30 mouse cellular contexts compared by ENCODE assay signal in genomic region chr6:61242556-61242955, GRCm38 (mm10).
DNase-seq lines count a peak whose midpoint lies in the region; ATAC-seq and TF ChIP-seq lines count a peak whose summit lies in the region.
"Had no signal": no experiment of that assay in that cellular context is flagged by ENCODE, and none has a peak within 500 bp of the region (broad histone marks: within the 10 kb centered on the region; RNA-seq: fewer than 3 reads in every experiment).

No protein-coding gene starts in this region.

- no peaks in the 10 kb centered on the region for H3K4me1 ChIP-seq in heart, adult 2 months (ENCODE audit: control insufficient read depth, insufficient read depth, low read length)
- no peaks in the 10 kb centered on the region for H3K4me1 ChIP-seq in liver, embryonic 11.5 days (replicated peaks; ENCODE audit: control insufficient read depth, insufficient read depth, low read length)
- H3K4me1 ChIP-seq: embryonic facial prominence, embryonic 13.5 days; embryonic facial prominence, embryonic 15.5 days; forebrain, embryonic 10.5 days; forebrain, embryonic 12.5 days had no signal

- no peaks in the 10 kb centered on the region for H3K36me3 ChIP-seq in heart, adult 2 months (ENCODE audit: control insufficient read depth, insufficient read depth, low read length)
- no peaks in the 10 kb centered on the region for H3K36me3 ChIP-seq in liver, embryonic 11.5 days (ENCODE audit: control insufficient read depth, insufficient read depth, low read length)
- H3K36me3 ChIP-seq: embryonic facial prominence, embryonic 13.5 days; embryonic facial prominence, embryonic 15.5 days; forebrain, embryonic 10.5 days; forebrain, embryonic 12.5 days; G1E had no signal

- H3K4me2 ChIP-seq in liver, embryonic 11.5 days, result no peak overlapping the region
- H3K4me2 ChIP-seq: embryonic facial prominence, embryonic 13.5 days; embryonic facial prominence, embryonic 15.5 days; forebrain, embryonic 12.5 days had no signal

- no peak for TF ChIP-seq POLR2A in heart, adult 2 months (IDR thresholded peaks at IDR 0.05; ENCODE audit: insufficient read depth, low read depth, low read length)

- WGBS in heart, adult 2 months, result 71% methylated on average over 3 of the region's 3 CpGs
- WGBS in liver, embryonic 11.5 days, result 67% methylated on average over 3 of the region's 3 CpGs

- H3K9me3 ChIP-seq in liver, embryonic 11.5 days (ENCODE audit: control insufficient read depth, low read length), result no peaks in the 10 kb centered on the region
- H3K9me3 ChIP-seq: embryonic facial prominence, embryonic 13.5 days; embryonic facial prominence, embryonic 15.5 days; forebrain, embryonic 10.5 days; forebrain, embryonic 12.5 days; G1E had no signal

- intact Hi-C loops in heart, adult 2 months (cut with DNase I), result no loop called here

- no peak for TF ChIP-seq CTCF in heart, adult 2 months (IDR thresholded peaks at IDR 0.05)

- H3K79me2 ChIP-seq in heart, adult 2 months (replicated peaks; ENCODE audit: control insufficient read depth, insufficient read depth, low read length), result no peaks in the 10 kb centered on the region

- H3K4me3 ChIP-seq in heart, adult 2 months, result no peak overlapping the region
- H3K4me3 ChIP-seq in liver, embryonic 11.5 days (ENCODE audit: low read depth, low read length), result no peak overlapping the region
- H3K4me3 ChIP-seq: embryonic facial prominence, embryonic 13.5 days; embryonic facial prominence, embryonic 15.5 days; erythroblast, embryonic 14.5 days; forebrain, embryonic 10.5 days; forebrain, embryonic 12.5 days had no signal

- no peak for ATAC-seq in liver, embryonic 11.5 days (replicated peaks; ENCODE audit: low FRiP score)
- ATAC-seq: activated CD4-positive, CD25-positive, alpha-beta regulatory T cell, adult 4 months; CD4-positive, CD25-positive, alpha-beta regulatory T cell, adult 4 months; forebrain, embryonic 14.5 days; forebrain, embryonic 16.5 days; Patski had no signal

- no peak overlapping the region for H3K27ac ChIP-seq in heart, adult 2 months
- H3K27ac ChIP-seq in liver, embryonic 11.5 days (ENCODE audit: low read depth, low read length), result no peak overlapping the region
- H3K27ac ChIP-seq: embryonic facial prominence, embryonic 13.5 days; embryonic facial prominence, embryonic 15.5 days; forebrain, embryonic 10.5 days; forebrain, embryonic 12.5 days had no signal

- peak; percentile 48 for DNase-seq in heart, adult 11 months
- DNase-seq in heart, adult 2 months, result no peak
- DNase-seq in 3134 (ENCODE audit: extremely low read depth, insufficient read length, low spot score), result peak; percentile 37
- peak; percentile 75 for DNase-seq in Muller cell, postnatal 12 days (ENCODE audit: inconsistent ontology term)
- peak; percentile 12 for DNase-seq in gonadal fat pad, adult 2 months (ENCODE audit: low read depth)
- no peak for DNase-seq in layer of hippocampus, adult 11-12 months (ENCODE audit: low spot score)
- no peak for DNase-seq in liver, embryonic 11.5 days (ENCODE audit: low spot score)
- DNase-seq: adrenal gland, adult 8-10 months; adrenal gland, postnatal 14 days; adrenal gland, postnatal 36 days; B cell, adult 2 months; cerebellum, adult 11 months; cerebellum, adult 18-20 months; cerebellum, adult 8-10 months; cerebellum, adult 9-11 months; cerebellum, postnatal 14 days; cerebellum, postnatal 36 days; embryo, embryonic 11 days had no signal

- no peak overlapping the region for H3K9ac ChIP-seq in heart, adult 2 months (ENCODE audit: low read depth, low read length)
- H3K9ac ChIP-seq in liver, embryonic 11.5 days (ENCODE audit: low read depth, low read length), result no peak overlapping the region
- H3K9ac ChIP-seq: embryonic facial prominence, embryonic 13.5 days; embryonic facial prominence, embryonic 15.5 days; forebrain, embryonic 12.5 days had no signal

- H3K27me3 ChIP-seq in heart, adult 2 months (ENCODE audit: control insufficient read depth, insufficient read depth, low read length), result no peaks in the 10 kb centered on the region
- no peaks in the 10 kb centered on the region for H3K27me3 ChIP-seq in liver, embryonic 11.5 days (replicated peaks; ENCODE audit: control insufficient read depth, insufficient read depth, low read length)
- H3K27me3 ChIP-seq: CH12.LX; embryonic facial prominence, embryonic 13.5 days; embryonic facial prominence, embryonic 15.5 days; forebrain, embryonic 12.5 days; Patski had no signal

- TF ChIP-seq EP300 in heart, adult 2 months (IDR thresholded peaks at IDR 0.05; ENCODE audit: insufficient read depth, low read depth, low read length), result no peak

Comparison
In these comparisons a context has a peak if more than half of its experiments do, and no peak if none do; other contexts are left out.
1. DNase-seq: peak in heart, adult 11 months (single experiment), 3134 (single experiment), Muller cell, postnatal 12 days (single experiment) and gonadal fat pad, adult 2 months (single experiment); none in heart, adult 2 months (0 of 2), layer of hippocampus, adult 11-12 months (single experiment) and liver, embryonic 11.5 days (single experiment).